Mouse (Mus musculus): ENCODE data around the gene Inpp5b. TPM values are rescaled to one million over a fixed set of nuclear protein-coding genes. Genes with fewer than 3 reads are reported as not detected.
"Not testable (repeated sequence)": the region's sequence is repeated elsewhere in the genome, so short reads cannot be mapped to it uniquely, and the experiment has no call there.

The Inpp5b gene
- total RNA-seq (2022): 1 to 10 TPM; 6.5 to 9.9 (median 7.3) TPM

DNA sequence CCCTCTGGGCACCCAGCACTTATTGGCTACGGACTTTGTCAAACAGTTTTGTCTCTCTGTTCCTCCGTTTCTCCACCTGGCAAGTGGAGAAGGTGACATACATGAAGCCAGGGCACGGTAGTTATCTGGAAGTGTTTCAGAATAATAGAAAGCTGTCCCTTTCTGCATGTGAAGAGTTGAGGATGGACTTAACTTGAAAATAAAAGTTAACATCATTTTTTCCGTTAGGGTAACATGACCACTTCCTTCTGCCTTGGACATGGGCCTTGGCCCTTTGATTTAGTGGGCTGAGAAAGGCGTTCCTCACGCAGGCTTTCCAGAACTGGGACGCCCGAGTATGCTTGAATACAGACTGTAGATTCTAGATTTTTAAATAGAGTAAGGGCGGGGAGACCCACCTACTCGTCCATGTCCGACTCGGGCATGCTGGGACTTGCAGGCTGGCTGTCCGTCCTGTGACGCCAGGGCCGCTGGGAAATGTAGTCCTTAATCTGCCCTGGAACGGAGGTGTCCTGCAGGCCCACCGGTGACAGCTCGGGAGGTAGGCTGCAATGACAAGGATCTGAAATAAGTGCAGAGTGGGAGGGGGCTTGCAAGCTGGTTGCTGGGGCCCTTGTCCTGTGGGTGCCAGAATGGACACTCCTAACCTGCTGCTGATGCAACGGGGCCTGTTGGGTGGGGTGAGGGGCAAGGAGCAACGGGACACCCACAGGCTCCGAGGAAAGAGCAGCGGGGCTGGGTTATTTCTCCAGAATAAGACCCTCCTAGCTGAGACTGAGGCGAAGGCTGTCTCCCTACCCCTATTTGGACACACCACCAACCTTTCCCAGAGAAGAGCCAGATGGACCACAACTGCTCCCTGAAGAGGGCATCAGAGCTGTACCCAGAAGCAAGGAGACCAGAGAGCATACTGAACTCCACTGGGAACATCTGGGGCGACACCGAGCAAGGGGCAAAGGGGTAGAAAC, at the start of gene Inpp5b:
Gene Inpp5b, plus strand, starts transcription at position 475 of the 968 bp plus-strand sequence.
- peak; percentile 88 for DNase-seq (ENCODE audit: low spot score)

DNA sequence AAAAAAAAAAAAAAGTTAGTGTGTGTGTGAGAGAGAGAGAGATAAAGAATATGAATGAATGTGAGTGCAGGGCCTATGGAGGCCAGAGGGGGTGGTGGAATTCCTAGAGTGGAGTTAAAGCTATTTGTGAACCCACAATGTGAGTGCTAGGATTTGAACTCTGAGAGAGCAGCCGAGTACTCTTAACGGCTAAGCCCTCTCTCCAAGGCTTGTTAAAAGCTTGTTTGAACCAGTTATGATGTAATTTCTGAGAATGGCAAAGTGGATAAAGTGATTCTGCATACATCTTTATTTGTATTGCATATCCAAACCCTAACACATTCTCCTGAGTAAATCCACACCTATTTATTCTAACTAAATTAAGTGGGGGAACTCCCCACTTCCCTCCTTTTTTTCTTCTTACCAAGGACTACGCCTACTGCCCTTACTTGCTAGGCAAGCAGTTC, 49.2 kb upstream of the Inpp5b start:
- DNase-seq (ENCODE audit: low spot score): no peak

DNA sequence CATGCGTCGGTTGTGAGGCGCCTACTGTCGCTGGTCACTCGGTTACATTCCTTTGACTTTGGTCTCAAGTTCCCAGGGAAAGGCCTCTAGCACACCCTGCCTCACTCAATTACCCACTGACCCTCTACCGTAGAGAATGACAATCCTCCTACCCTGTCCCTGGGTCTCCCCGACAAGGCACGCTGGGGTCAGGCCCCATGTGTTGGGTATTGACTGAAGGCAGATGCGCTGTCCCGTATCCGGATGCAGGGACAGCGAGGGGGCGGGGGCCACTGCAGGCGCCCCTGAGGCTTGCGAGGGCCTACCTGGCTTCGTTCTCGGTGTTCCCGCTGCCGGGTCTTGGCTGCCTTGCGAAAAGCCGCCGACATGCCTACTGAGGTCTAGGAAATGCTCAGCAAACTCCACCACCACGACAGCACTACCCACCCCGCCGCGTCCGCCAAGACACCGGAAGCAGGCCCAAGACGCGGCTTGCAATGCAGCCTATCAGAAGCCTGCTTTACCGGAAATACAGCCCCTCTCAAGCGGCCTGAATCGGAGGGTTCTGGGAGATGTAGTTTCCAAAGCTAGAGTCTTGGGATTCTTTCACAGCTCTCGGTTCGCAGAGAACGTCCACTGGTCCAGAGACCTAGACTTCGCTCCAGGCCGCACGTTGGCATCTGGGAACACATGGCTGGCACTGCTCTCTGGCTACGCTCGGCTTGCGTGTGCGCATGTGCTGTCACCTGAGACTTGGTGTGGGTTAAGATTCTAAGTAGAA, 48.3 kb upstream of the Inpp5b start, which contains the start of gene Utp11:
Gene Utp11, minus strand, starts transcription at position 466 of the 760 bp plus-strand sequence.
- peak; percentile 90 for DNase-seq (ENCODE audit: low spot score)

DNA sequence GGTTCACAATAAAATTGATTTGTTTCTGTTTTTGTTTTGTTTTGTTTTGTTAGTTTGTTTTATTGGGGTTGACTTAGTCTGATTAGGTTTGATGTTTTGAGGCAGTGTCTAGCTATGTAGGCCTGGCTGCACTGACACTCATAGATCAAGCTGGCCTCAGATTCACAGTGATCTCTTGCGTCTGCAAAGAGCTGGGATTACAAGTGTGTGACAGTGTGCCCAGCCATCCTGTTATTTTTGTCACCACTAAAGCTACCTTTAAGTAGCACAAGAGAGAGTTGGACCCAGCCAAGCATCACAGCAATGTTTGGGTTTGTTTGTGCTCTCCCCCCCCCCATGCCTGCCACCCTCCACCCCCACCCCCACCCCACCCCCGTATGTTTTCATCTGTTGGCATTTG, 47.1 kb upstream of the Inpp5b start:
- DNase-seq (ENCODE audit: low spot score): no peak

DNA sequence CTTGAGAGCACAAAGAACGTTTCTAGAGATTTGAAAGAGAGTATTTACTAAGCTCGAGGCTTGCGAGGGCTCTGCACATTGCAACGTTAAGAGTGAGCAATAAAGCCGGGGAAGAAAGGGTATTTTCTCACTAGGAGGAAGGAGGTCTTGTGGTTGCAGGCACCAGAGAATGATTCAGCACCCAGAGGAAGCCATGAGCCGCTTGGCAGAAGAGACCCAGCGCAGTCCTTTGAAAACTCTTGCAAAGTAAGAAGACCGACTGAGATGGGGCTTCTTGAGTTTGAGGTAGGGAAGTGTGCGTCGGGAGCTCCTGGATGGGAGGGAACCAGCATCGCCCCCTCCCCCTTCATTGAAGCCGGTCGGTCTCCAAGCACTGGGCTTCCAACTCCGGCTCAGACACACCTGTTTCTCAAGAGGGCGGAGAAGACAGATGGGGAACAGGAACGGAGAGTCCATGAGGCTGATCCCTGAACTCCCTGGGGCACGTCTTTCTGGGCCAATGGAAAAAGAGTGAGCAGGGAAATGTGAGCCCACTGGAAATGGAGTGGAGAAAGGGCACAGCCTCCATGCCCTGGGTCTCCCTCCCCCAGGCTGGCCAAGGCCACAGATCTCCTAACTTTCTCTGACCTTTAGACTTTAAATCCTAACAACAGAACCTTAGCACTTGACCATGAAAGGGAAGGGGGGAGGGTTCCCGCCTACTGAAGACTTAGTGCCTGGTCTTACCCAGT, 45.7 kb upstream of the Inpp5b start:
- DNase-seq (ENCODE audit: low spot score): no peak

DNA sequence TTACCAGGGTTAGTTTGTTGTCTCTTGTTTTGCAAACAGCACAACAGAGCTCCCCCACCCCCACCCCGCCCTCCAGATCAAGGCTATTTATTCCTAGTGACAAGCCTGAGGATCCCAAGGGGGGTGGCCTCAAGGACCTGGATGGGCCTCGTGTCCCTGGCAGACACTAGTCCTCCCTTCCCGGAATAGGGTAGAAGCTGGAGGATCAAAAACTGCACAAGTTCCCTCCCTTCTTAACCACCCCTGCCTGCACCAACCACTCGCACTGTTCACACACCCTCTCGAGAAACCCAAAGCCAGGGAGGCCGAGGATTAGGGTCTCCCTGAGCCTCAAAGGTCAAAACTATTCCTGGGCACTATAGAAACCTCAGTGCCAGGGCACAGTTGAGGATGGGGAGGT, 41.9 kb upstream of the Inpp5b start:
- no peak for DNase-seq (ENCODE audit: low spot score)

DNA sequence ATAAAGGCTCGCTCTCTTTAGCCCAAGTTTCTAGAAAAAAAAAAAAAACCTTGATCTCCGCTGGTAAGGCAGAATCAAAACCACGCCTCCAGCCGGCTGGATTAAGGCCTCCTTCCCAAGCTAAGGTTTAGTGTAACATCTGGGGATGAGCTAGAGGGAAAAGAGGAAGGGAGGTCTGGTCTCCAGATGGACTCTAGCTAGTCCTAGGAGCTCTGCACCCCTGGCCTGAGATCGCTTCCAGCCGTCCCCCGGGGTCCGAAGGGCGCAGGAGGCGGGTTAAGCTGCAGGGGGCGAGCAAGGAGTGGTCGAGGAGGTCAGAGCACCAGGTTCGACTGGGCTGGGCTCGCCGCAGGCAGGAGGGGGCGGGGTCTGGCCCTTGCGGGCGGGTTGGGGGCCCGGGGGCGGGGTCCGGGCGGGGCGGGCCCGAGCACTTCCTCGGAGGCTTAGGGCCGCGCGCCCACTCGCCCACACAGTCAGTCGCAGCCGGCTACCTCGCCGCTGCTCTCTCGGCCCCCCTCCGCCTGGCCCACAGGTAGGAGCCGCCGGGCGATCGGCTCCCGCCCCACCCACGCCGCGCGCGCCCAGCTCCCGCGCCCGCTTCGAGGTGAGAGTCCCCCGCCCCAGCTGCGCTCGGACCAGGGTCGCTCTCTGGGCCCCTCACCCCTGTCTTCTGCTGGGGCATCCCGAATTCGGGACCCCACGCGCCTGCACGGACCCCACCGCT, 41.2 kb upstream of the Inpp5b start, which contains the start of gene Fhl3:
Gene Fhl3, plus strand, starts transcription at position 454 of the 724 bp plus-strand sequence.
- DNase-seq (ENCODE audit: low spot score): peak; percentile 50

DNA sequence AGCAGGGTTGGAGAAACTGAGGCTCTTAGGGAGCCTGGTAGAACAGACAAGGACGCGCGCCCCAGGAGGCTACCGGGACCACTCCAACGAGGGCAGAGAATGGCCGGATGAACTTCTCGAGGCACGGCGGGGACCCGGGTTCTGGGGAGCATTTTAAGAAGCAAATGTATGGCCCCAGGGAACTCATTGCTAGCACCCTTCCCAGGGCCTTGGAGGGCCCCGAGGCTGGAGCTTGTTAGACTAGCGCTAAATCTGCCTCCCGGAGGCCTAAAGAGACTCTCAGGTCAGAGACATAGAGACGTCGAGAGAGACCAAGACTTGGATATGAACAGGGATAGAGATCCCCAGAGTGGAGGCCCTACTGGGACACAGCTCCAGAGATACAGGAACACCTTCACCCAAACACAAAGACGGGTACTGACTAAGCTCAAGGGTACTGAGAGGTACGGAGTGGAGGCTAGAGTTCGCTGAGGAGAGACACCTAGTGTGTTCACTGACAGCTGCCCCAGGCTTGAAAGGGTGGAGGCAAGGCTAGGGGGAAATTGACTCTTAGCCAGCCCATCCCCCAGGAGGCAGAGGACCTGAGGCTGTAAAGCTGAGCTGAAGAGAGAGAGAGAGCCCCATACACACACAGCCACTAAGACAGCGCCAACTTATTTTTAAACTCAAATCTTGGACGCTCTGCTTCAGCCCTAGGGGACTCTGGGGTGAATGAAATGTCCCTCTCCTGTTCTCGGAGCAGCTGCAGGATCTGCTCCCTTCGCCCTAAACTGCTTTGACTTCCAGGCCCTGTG, 40.4 kb upstream of the Inpp5b start:
- peak; percentile 51 for DNase-seq (ENCODE audit: low spot score)

DNA sequence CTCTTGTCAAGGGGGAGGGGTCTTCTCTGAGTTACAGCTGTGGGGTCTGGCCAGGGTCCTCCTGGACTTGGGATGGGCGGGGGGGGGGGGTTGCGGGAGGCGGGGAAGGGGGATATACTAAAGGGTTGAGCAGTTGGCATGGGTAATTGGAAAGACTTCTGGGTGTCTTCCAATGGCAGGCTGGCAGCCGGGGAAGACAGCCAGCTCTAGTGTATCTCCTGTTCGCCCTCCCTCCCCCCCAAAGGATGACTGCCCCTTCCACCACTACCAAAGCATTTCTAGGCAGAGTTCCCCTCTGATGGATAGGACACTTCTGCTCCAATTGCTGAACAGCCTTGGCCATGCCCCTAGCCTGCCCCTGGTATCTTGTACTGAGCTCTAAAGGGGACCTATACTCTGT, 39.7 kb upstream of the Inpp5b start:
- no peak for DNase-seq (ENCODE audit: low spot score)

DNA sequence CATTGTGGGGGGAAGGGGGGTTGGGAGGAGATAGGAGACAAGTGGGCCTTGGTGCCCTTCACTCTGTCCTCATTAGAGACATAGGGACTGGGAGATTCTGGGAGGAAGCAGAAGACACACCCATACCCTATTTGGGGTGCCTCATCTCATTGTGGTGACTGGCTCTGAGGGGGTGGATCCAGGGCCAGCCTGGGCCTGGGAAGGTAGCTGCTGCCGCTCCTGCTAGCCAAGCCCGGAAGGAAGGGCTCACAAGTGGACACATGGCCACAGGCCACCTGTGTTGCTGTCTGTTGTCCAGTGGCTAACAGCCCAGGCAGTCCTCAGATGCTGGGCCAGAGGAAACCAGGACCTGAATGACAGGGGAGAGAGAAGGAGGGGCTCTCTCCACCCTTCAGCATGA, 38.2 kb upstream of the Inpp5b start:
- peak; percentile 42 for DNase-seq (ENCODE audit: low spot score)

DNA sequence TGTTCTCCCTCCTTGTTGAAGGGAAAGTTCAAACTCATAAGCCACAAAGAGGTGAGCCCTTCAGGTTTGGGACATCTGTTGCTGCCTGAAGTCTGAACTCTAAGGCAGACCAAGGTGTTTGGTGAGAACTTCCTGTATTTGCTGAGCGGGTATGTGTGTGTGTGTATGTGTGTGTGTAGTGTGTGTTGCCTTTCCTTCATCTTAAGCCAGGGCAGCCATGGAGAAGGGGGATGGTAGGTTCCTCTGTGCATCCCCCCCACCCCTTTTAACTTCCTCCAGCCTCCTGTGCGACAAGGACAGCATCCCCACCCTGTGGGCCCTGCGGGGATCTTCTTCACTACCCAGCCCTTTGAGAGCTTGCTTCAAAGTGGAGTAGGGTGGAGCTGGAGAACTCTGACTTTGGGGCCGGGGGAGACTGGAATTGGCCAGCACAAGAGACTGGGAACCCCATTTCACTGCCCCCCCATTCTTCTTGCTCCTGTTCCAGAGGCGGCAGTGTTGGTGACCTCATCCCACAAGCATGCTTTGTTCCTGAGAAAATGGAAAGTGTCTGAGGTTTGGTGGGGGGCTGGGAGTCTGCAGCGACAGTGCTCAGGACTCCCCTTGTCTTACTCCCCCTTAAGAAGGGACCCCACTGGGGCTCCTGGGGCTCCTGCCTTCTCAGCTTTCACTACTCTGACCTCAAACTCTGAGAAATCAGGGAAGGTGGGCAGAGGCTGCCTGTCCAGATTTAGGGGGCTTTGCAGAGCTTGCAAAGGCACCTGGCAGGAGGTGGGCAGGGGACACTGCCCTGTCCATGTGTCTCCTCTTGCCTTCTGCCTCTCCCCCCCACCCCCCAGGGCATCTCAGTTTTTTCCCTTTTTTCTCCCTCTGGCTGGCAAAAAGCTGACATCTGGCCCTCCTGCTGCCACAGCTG, 37.5 kb upstream of the Inpp5b start:
- no peak for DNase-seq (ENCODE audit: low spot score)

DNA sequence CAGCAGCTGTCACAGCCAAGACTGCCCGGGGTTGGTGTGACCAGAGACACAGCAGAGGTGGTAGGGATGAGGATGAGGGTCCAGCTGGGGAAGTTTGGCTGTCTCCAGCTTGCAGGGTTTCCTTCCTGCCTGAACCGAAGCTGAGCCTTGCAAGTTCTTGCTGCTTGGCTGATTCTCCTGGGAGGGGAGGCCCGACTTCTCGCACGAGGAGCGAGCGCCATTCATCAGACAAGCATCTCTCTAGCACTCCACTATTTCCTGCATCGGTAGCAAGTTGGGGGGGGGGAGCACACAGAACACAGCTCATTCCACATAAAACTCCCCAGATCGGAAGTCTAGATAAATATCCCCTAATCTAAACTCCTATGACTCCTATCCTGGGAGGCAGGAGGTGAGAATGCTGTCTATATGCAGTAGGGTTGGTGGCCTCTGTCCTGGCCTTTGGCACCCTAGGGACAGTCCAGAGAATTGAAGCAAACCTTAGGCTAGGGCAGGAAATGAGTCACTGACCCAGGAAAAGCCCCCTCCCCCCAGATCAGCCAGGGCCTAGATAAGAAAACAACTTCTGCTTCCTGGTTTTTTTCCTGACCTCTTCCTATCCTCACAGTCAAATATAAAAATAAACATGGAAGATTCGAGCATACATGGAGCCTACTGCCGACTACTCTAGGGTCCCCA, 36.7 kb upstream of the Inpp5b start:
- DNase-seq (ENCODE audit: low spot score): peak; percentile 59

DNA sequence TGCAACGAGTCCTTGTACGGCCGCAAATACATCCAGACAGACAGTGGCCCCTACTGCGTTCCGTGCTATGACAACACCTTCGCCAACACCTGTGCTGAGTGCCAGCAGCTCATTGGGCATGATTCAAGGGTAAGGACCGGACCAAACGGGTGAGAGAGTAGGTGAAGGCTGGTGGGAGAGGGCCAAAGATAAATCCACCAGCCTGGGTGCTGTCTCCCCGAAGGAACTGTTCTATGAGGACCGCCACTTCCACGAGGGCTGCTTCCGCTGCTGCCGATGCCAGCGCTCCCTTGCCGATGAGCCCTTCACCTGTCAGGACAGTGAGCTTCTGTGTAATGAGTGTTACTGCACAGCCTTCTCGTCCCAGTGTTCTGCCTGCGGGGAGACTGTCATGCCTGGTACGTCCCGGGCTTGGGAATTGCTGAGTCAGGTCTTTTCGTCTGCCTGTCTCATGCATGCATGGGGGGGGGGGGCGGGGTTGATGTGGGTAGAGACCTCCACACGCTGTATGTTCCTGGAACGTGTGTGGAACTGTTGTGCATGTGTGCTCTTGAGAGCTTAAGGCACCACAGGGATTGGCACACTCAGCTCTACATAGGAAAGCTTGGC, 35.9 kb upstream of the Inpp5b start:
- DNase-seq (ENCODE audit: low spot score): no peak

DNA sequence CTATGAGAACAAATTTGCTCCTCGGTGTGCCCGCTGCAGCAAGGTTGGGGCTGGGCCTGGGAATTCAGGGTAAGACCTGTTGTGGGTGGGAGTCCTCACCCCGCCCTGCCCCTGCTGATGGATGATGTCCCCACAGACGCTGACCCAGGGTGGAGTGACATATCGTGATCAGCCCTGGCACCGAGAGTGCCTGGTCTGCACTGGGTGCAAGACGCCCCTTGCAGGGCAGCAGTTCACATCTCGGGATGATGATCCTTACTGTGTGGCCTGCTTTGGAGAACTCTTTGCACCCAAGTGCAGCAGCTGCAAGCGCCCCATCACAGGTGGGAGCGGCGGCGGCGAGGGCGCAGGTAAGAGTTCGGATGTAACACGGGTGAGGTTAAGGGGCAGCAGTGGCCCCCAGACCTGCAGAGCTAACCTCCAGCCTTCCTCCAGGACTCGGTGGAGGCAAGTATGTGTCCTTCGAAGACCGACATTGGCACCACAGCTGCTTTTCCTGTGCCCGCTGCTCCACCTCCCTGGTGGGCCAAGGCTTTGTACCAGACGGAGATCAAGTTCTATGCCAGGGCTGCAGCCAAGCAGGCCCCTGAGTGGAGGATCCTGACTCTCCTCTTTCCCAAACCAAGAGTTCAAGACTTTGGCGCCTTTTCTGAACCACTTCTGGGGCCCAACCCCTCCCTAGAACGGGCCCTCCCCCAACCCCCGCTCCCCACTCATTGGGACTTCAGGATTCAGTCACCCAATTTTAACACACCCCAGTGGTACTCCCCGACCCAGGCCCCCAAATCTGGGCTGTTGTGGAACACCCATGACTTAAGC, 34.1 kb upstream of the Inpp5b start:
- not testable (repeated sequence) for DNase-seq (ENCODE audit: low spot score)

DNA sequence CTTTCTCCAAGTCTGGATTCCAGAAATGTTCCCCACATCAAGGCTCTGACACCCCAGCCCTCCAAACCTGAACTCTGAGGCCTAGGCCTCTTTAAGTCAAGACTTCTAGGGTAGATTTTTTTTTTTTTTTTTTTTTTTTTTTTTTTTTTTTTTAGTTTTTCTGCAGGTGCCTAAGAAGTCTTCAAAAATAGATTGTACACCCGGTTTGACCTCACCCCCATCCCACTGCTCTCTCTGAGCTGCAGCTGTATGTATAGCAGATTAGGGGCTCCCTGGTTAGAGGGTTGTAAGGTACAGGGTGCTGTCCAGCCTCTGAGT, 33.5 kb upstream of the Inpp5b start:
- DNase-seq (ENCODE audit: low spot score): not testable (repeated sequence)

DNA sequence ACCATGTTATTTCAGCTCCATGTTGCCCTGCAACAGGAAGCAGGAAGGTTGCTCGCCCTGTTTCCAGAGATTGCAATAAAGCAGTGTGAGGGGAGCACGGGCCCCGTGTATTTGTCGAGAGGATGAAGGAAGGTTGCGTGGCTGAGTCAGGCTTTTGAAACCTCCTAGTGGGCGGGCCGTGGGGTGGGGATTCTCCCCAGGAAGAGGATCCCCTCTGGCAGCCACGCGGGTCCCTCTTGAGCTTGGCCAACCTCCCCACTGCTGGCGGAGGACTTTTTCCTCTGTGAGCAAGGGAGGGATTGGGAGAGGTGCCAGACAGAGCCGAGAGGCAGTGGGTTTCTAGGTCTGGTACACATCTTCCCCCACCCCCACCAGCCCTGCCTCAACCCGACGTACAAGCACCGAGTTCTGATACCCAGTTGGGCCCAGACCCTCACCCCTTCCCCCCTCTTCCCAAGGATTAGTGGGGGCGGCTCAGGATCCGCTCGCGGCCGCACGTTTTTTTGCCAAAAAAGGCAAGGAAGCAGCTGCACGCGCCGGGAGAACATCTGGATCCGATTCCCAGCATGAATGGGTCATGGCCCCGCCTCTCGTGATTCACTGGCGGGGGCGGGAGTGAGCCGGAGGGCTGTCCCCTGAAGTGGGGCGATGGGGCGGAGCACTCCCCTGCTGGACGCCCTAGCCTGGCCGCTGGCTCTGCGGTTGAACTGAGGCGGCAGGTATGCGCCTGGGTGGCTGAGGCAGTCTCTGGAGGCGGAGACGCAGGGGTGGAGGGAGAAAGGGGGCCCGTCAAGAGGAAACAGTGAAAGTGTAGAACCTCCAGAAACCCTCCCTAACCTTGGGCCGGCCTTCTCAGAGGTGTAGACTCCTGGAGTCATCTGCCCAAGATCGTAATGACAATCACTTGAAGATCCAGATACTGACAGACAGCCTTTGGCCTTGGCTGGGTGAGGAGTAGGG, 32.9 kb upstream of the Inpp5b start:
- peak; percentile 93 for DNase-seq (ENCODE audit: low spot score)

Data from heart, adult 8-10 months (tissue).